Mouse (Mus musculus) stomach, embryonic 16.5 days (tissue): ENCODE data around the gene Gm14124. TPM values are rescaled to one million over a fixed set of nuclear protein-coding genes. Genes with fewer than 3 reads are reported as not detected.
A peak's percentile ranks its signal among the peaks of the same experiment; 100 is the strongest.
"Not testable (repeated sequence)": the region's sequence is repeated elsewhere in the genome, so short reads cannot be mapped to it uniquely, and the experiment has no call there.

Source experiments
- ATAC-seq: fragments of 200-750 bp; cut with Nextera tagmentation; 2 replicates; pipeline ENCODE4 v1.8.0; 2017; ENCODE audit warnings: moderate number of reproducible peaks, moderate TSS enrichment; ENCODE audit not compliant: insufficient read depth, low FRiP score
- H3K27ac ChIP-seq: fragments of 300-500 bp; sonication (generic); 2 replicates; pipeline ENCODE4 v1.5.1; 2014; ENCODE audit warnings: low read length
- H3K27me3 ChIP-seq: fragments of 300-500 bp; sonication (generic); 2 replicates; pipeline ENCODE4 v1.6.1; 2014; ENCODE audit warnings: low read length, control low read depth, mixed read lengths; ENCODE audit not compliant: control insufficient read depth, insufficient read depth
- H3K36me3 ChIP-seq: fragments of 300-500 bp; sonication (generic); 2 replicates; pipeline ENCODE4 v1.6.1; 2014; ENCODE audit warnings: low read length; ENCODE audit not compliant: control insufficient read depth, insufficient read depth
- H3K4me1 ChIP-seq: fragments of 300-500 bp; sonication (generic); 2 replicates; pipeline ENCODE4 v1.6.1; 2014; ENCODE audit warnings: low read length, control low read depth, mixed read lengths; ENCODE audit not compliant: control insufficient read depth, insufficient read depth
- H3K4me2 ChIP-seq: fragments of 300-500 bp; sonication (generic); 2 replicates; pipeline ENCODE4 v1.6.1; 2014; ENCODE audit warnings: low read depth, low read length, mixed read lengths
- H3K4me3 ChIP-seq: fragments of 300-500 bp; sonication (generic); replicated peaks from 2 replicates; pipeline ENCODE4 v1.5.1; 2014; ENCODE audit warnings: mild to moderate bottlenecking, low read length
- H3K9ac ChIP-seq: fragments of 300-500 bp; sonication (generic); 2 replicates; pipeline ENCODE4 v1.6.1; 2014; ENCODE audit warnings: low read length
- H3K9me3 ChIP-seq: fragments of 300-500 bp; sonication (generic); replicated peaks from 2 replicates; pipeline ENCODE4 v1.6.1; 2016; ENCODE audit warnings: low read length, control low read depth; ENCODE audit not compliant: control insufficient read depth
- WGBS: fragments of 180-500 bp; shearing (Covaris S2); extraction: QIAGEN DNeasy Blood & Tissue Kit; methylation state at CpG from one replicate; pipeline ENCODE4 v1.1.7; 2014; 5-methylcytosine and 5-hydroxymethylcytosine counted together
- polyA plus RNA-seq: library from polyadenylated mRNA; unstranded; fragments of >200 nt; fragmentation: Nextera tagmentation; extraction: Ambion mirVana; gene quantifications from 2 replicates; pipeline ENCODE4 v1.2.1, GENCODE M21; 2015

Gene Gm14124
- 0.04 TPM in 1 of 2 replicates, not detected in the other for polyA plus RNA-seq

- H3K4me3 ChIP-seq, H3K36me3 ChIP-seq, H3K27me3 ChIP-seq, H3K27ac ChIP-seq, H3K4me2 ChIP-seq, ATAC-seq, H3K4me1 ChIP-seq, H3K9ac ChIP-seq, H3K9me3 ChIP-seq: not testable (repeated sequence)
- WGBS = 82% methylated on average over 4 of the region's 4 CpGs
These were observed at the start of gene Gm14124 for GRCm38 (mm10) chr2:150257291-150257690. Gene Gm14124, plus strand, starts transcription at chr2:150257517.

- Histone ChIP-seq H3K9ac (peak within 1 kb of the TSS; percentile 56; the same call in 1 of the 2 replicates), H3K4me3 (peak within 1 kb of the TSS; percentile 45), H3K4me2 (peak within 1 kb of the TSS; percentile 49), H3K27ac (peak within 1 kb of the TSS; percentile 60)
- ATAC-seq = peak; percentile 100
- not testable (repeated sequence) for H3K27me3 ChIP-seq, H3K4me1 ChIP-seq, H3K9me3 ChIP-seq, H3K36me3 ChIP-seq
- under 1% methylated on average over 15 of the region's 15 CpGs for WGBS
These were observed 39.5 kb upstream of the Gm14124 start, which contains the start of gene Zfp937 for GRCm38 (mm10) chr2:150217600-150218362. Gene Zfp937, plus strand, starts transcription at chr2:150218073.

- WGBS = 3% methylated on average over 2 of the region's 4 CpGs
- Histone ChIP-seq H3K4me2 (peak overlapping the region; percentile 48), H3K4me3 (peak overlapping the region; percentile 45), H3K9ac (peak overlapping the region; percentile 56; the same call in 1 of the 2 replicates), H3K27ac (peak overlapping the region; percentile 60)
- H3K36me3 ChIP-seq, H3K9me3 ChIP-seq, H3K27me3 ChIP-seq, ATAC-seq, H3K4me1 ChIP-seq: not testable (repeated sequence)
These were observed 39.0 kb upstream of the Gm14124 start for GRCm38 (mm10) chr2:150218363-150218725.

- not testable (repeated sequence) for H3K4me3 ChIP-seq, H3K27me3 ChIP-seq, H3K36me3 ChIP-seq, H3K9ac ChIP-seq, ATAC-seq, H3K9me3 ChIP-seq, H3K4me2 ChIP-seq, H3K4me1 ChIP-seq, H3K27ac ChIP-seq
These were observed 34.1 kb upstream of the Gm14124 start for GRCm38 (mm10) chr2:150223263-150223662.

GRCm38 (mm10) chr2:150243211-150243610 lies 14.1 kb upstream of the Gm14124 start:
- no peak overlapping the region for H3K4me3 ChIP-seq
- no peak for ATAC-seq
- no peaks in the 10 kb centered on the region for H3K4me1 ChIP-seq
- 95% methylated on average over 2 of the region's 2 CpGs for WGBS
- H3K9ac ChIP-seq = no peak overlapping the region
- no peak overlapping the region for H3K27ac ChIP-seq
- H3K4me2 ChIP-seq = no peak overlapping the region
- H3K27me3 ChIP-seq = no peaks in the 10 kb centered on the region
- peaks cover 15% of the 10 kb centered on the region for H3K9me3 ChIP-seq
- H3K36me3 ChIP-seq = peaks cover 8% of the 10 kb centered on the region

GRCm38 (mm10) chr2:150255491-150255890 lies 1.8 kb upstream of the Gm14124 start, which contains the start of gene Gm21994:
Gene Gm21994, minus strand, starts transcription at chr2:150255591.
- H3K4me1 ChIP-seq, H3K27ac ChIP-seq, H3K4me2 ChIP-seq, H3K27me3 ChIP-seq, ATAC-seq, H3K9me3 ChIP-seq, H3K9ac ChIP-seq, H3K4me3 ChIP-seq, H3K36me3 ChIP-seq: not testable (repeated sequence)
- WGBS = 59% methylated on average over 2 of the region's 2 CpGs

GRCm38 (mm10) chr2:150256861-150257260 lies 456 bp upstream of the Gm14124 start:
- not testable (repeated sequence) for H3K36me3 ChIP-seq, H3K9ac ChIP-seq, H3K27me3 ChIP-seq, H3K4me1 ChIP-seq, H3K9me3 ChIP-seq, H3K4me3 ChIP-seq, ATAC-seq, H3K4me2 ChIP-seq, H3K27ac ChIP-seq
- WGBS = 67% methylated on average over 2 of the region's 2 CpGs

- H3K36me3 ChIP-seq = no peaks in the 10 kb centered on the region
- WGBS = 77% methylated on average over 6 of the region's 6 CpGs
- H3K9ac ChIP-seq = no peak overlapping the region
- H3K4me1 ChIP-seq = no peaks in the 10 kb centered on the region
- H3K4me2 ChIP-seq = no peak overlapping the region
- no peaks in the 10 kb centered on the region for H3K9me3 ChIP-seq
- no peak overlapping the region for H3K4me3 ChIP-seq
- H3K27me3 ChIP-seq = no peaks in the 10 kb centered on the region
- no peak for ATAC-seq
- H3K27ac ChIP-seq = no peak overlapping the region
These were observed 36.4 kb downstream of the Gm14124 start for GRCm38 (mm10) chr2:150293669-150294068.

GRCm38 (mm10) chr2:150299096-150299495 lies 41.8 kb downstream of the Gm14124 start:
- Histone ChIP-seq H3K9me3 (no peaks in the 10 kb centered on the region), H3K4me2 (no peak overlapping the region), H3K4me1 (no peaks in the 10 kb centered on the region), H3K27ac (no peak overlapping the region), H3K9ac (no peak overlapping the region), H3K36me3 (no peaks in the 10 kb centered on the region), H3K27me3 (no peaks in the 10 kb centered on the region), H3K4me3 (no peak overlapping the region)
- ATAC-seq = no peak
- WGBS = 43% methylated on average over 1 of the region's 1 CpGs
